Mouse (Mus musculus) spleen, adult 2 months (tissue): ENCODE measurements around the gene Pml. TPM values are rescaled to one million over a fixed set of nuclear protein-coding genes. Genes with fewer than 3 reads are reported as not detected.

Experiments used
- DNase-seq, 2 experiments: peaks; one replicate each; pipeline versions ENCODE4 v3.0.0 to v3.0.0-alpha.2; 2012 to 2021; ENCODE audit warnings: low spot score in 2 of 2, low read depth in 1 of 2
- H3K27ac ChIP-seq: fragments of 200-500 bp; 2 replicates; pipeline ENCODE4 v1.5.1; 2012; ENCODE audit warnings: low read length, inconsistent platforms; ENCODE audit not compliant: insufficient read depth
- H3K27me3 ChIP-seq: fragments of 200-500 bp; 2 replicates; pipeline ENCODE4 v1.6.1; 2012; ENCODE audit warnings: mild to moderate bottlenecking, moderate library complexity, low read length, inconsistent platforms; ENCODE audit not compliant: control insufficient read depth, insufficient read depth
- H3K36me3 ChIP-seq: fragments of 200-500 bp; 2 replicates; pipeline ENCODE4 v1.6.1; 2012; ENCODE audit warnings: mild to moderate bottlenecking, low read length, inconsistent platforms; ENCODE audit not compliant: control insufficient read depth, insufficient read depth
- H3K4me1 ChIP-seq: fragments of 200-500 bp; 2 replicates; pipeline ENCODE4 v1.6.1; 2011; ENCODE audit warnings: inconsistent platforms; ENCODE audit not compliant: control insufficient read depth, insufficient read depth, insufficient read length
- H3K4me3 ChIP-seq: fragments of 200-500 bp; 2 replicates; pipeline ENCODE4 v1.5.1; 2011; ENCODE audit warnings: mild to moderate bottlenecking, inconsistent platforms; ENCODE audit not compliant: insufficient read depth, insufficient read length; ENCODE audit errors: extremely low read depth
- CTCF ChIP-seq: fragments of 200-500 bp; IDR thresholded peaks from 2 replicates; pipeline ENCODE4 v1.5.1; 2011; ENCODE audit warnings: mild to moderate bottlenecking, inconsistent platforms; ENCODE audit not compliant: insufficient read depth, insufficient read length, insufficient replicate concordance; ENCODE audit errors: extremely low read depth
- POLR2A ChIP-seq: fragments of 200-500 bp; IDR thresholded peaks from 2 replicates; pipeline ENCODE4 v1.6.1; 2011; ENCODE audit warnings: low read depth, low read length, inconsistent platforms
- WGBS: fragments of 180-500 bp; shearing (Covaris S2); methylation state at CpG from one replicate; pipeline ENCODE4 v1.1.7; 2018; 5-methylcytosine and 5-hydroxymethylcytosine counted together
- polyA plus RNA-seq: library from polyadenylated mRNA; depleted of rRNA; stranded (reverse); fragments of >200 nt; gene quantifications from 2 replicates; pipeline ENCODE4 v1.2.3, GENCODE M21; 2012

Gene Pml
- polyA plus RNA-seq, 1 experiment = 91.6 TPM

DNA sequence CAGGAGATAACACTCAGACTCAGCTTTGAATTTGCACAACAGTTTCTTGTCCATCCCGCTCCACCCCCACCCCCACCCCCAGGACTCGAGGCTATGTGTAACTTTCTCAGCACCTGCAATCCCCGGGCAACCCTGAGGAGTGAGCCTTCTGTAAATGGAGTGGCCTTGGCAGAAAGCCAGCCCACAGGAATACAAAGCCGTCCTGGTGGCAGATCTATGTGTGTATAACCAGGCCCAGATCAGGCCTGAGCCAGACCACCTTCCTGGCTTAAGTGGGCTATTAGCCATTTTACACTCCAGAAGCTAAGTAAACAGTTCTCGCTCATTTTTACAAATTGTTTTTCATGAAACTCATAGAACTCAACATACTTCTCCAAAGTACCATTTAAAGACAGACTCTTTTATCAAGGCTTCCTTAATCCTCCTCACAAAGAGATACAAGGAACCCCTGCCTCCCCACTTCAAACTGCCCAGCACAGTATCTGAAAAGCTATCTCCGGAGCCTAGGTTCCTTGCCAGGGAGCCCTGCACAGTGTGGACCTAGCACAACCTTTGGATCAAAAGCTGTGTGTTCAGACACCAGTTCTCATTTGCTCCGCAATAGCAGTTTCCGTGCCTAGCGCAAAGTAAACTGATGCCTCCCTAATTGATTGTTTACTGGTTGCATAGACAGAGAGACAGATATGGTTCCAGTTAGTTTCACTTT is 7.7 kb downstream of the Pml start:
- DNase-seq = no peak
- Histone ChIP-seq H3K27me3 (no peaks in the 10 kb centered on the region), H3K27ac (peak overlapping the region; percentile 69), H3K4me1 (peaks cover 22% of the 10 kb centered on the region; the same call in 1 of the 2 replicates), H3K36me3 (peaks cover 20% of the 10 kb centered on the region), H3K4me3 (no peak overlapping the region)
- WGBS = 51% methylated on average over 9 of the region's 9 CpGs
- TF ChIP-seq CTCF (no peak), POLR2A (no peak)

- H3K4me1 ChIP-seq = peaks cover 16% of the 10 kb centered on the region
- H3K27me3 ChIP-seq = no peaks in the 10 kb centered on the region
- TF ChIP-seq POLR2A = no peak
- TF ChIP-seq CTCF = no peak
- H3K27ac ChIP-seq = no peak overlapping the region
- WGBS = 96% methylated on average over 28 of the region's 28 CpGs
- peaks cover 44% of the 10 kb centered on the region for H3K36me3 ChIP-seq
- no peak for DNase-seq
- no peak overlapping the region for H3K4me3 ChIP-seq
Measured at GRCm38 (mm10) chr9:58234502-58235015, 15.0 kb downstream of the Pml start.

- Histone ChIP-seq H3K27me3 (no peaks in the 10 kb centered on the region), H3K4me1 (peaks cover 16% of the 10 kb centered on the region), H3K27ac (peak overlapping the region; percentile 27), H3K4me3 (no peak overlapping the region), H3K36me3 (peaks cover 61% of the 10 kb centered on the region)
- WGBS = 21% methylated on average over 5 of the region's 5 CpGs
- no peak for DNase-seq
- no peak for TF ChIP-seq CTCF
- TF ChIP-seq POLR2A = no peak
Measured at GRCm38 (mm10) chr9:58232374-58232773, 17.2 kb downstream of the Pml start.

GRCm38 (mm10) chr9:58231746-58232145 is 17.8 kb downstream of the Pml start:
- Histone ChIP-seq H3K27me3 (no peaks in the 10 kb centered on the region), H3K27ac (peak overlapping the region; percentile 41; the same call in 1 of the 2 replicates), H3K4me1 (peaks cover 16% of the 10 kb centered on the region), H3K4me3 (no peak overlapping the region), H3K36me3 (peaks cover 63% of the 10 kb centered on the region)
- 32% methylated on average over 6 of the region's 6 CpGs for WGBS
- no peak for DNase-seq
- TF ChIP-seq POLR2A = no peak
- TF ChIP-seq CTCF = no peak

- Histone ChIP-seq H3K4me3 (no peak overlapping the region), H3K36me3 (peaks cover 66% of the 10 kb centered on the region), H3K4me1 (peaks cover 18% of the 10 kb centered on the region), H3K27ac (no peak overlapping the region), H3K27me3 (no peaks in the 10 kb centered on the region)
- no peak for DNase-seq
- 96% methylated on average over 9 of the region's 9 CpGs for WGBS
- TF ChIP-seq POLR2A (no peak), CTCF (no peak)
Measured at GRCm38 (mm10) chr9:58228777-58229466, 20.7 kb downstream of the Pml start.

DNA sequence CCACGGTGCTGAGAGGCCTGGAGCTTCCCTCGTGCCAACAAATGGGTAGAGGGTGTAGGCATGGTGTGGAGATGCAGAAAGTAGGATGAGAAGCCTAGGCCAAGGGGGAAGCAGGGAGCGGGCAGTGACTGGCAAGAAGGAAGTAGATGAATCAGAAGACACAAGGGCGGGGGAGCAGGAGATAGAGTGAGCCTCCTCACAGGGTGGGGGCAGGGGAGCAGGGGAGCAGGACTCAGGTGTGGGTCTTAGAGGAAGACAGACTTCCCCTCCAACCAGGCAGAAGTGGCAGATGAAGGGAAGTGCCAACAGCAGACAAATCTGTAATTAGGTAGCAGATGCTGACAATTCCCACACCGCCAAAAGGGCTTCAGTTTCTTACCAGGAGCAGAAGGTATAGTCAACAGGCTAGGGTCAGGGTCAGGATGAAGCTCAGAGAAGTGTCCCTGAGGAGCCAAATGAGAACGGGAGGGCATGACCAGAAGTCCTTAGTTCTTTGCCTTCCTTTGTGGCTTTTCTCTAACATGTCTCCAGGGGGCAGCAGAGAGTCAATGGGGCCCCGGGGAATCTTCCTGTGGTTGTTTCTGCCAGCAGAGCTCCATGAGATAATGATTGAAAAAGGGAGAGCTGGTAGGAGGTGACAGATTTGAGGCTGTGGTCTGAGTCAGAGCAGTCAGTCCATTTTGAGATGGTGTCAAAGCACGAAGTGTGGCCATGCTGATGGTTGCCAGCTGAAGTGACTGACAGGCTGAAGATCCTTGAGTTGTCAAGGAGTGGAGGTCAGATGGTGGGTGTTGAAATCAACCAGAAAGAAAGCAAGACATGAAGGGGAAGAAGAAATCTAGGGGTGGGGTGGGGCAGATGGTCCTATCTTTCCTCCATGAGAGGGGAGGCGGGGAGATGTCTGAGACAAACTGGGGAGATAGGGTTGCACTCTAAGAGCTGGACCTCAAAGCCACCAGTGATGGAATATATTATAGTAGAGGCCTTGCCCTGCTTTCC is 23.4 kb downstream of the Pml start:
- WGBS = 48% methylated on average over 9 of the region's 9 CpGs
- H3K4me1 ChIP-seq = peaks cover 2% of the 10 kb centered on the region; the same call in 1 of the 2 replicates
- TF ChIP-seq CTCF (peak; percentile 52; the same call in 1 of the 2 replicates), POLR2A (no peak)
- peaks cover 70% of the 10 kb centered on the region for H3K36me3 ChIP-seq
- no peak overlapping the region for H3K4me3 ChIP-seq
- no peak overlapping the region for H3K27ac ChIP-seq
- H3K27me3 ChIP-seq = no peaks in the 10 kb centered on the region
- peak in 1 of 2 experiments; percentile 56 for DNase-seq
